Mouse (Mus musculus): Measurements from ENCODE around the gene Ivns1abp. TPM values are rescaled to one million over a fixed set of nuclear protein-coding genes. Genes with fewer than 3 reads are reported as not detected.
A peak's percentile ranks its signal among the peaks of the same experiment; 100 is the strongest.

The Ivns1abp gene
- polyA plus RNA-seq, 1 experiment from 2014 or later, result 853 TPM

GRCm38 (mm10) chr1:151355994-151356393 lies 11.7 kb downstream of the Ivns1abp start:
- ATAC-seq, result no peak
- TF ChIP-seq CTCF (IDR thresholded peaks at IDR 0.05), result no peak
- POLR2A ChIA-PET, result no interaction called here
- no peaks in the 10 kb centered on the region for H3K27me3 ChIP-seq
- CTCF ChIA-PET, result interaction anchor here (1.6 kb wide), 1 partner anchor 253 kb away, joined by 4 read pairs; no protein-coding TSS in a partner anchor
- no peak for DNase-seq (ENCODE audit: low read depth, low spot score)
- in situ Hi-C loops (cut with MboI; ENCODE audit: low pct_unique_long_range_greater_than_20kb), result no loop called here

GRCm38 (mm10) chr1:151359374-151359773 lies 15.1 kb downstream of the Ivns1abp start:
- no peak for DNase-seq (ENCODE audit: low read depth, low spot score)
- in situ Hi-C loops (cut with MboI; ENCODE audit: low pct_unique_long_range_greater_than_20kb), result no loop called here

GRCm38 (mm10) chr1:151366944-151367605 lies 22.8 kb downstream of the Ivns1abp start:
- TF ChIP-seq CTCF (IDR thresholded peaks at IDR 0.05), result no peak
- in situ Hi-C loops (cut with MboI; ENCODE audit: low pct_unique_long_range_greater_than_20kb), result no loop called here
- ATAC-seq (peak; percentile 9), DNase-seq (ENCODE audit: low read depth, low spot score) (no peak)
- H3K27me3 ChIP-seq, result no peaks in the 10 kb centered on the region
- CTCF ChIA-PET, result no interaction called here
- POLR2A ChIA-PET, result no interaction called here

More at GRCm38 (mm10) chr1:151359374-151359773, 15.1 kb downstream of the Ivns1abp start:
- no peak for TF ChIP-seq CTCF (IDR thresholded peaks at IDR 0.05)
- ATAC-seq, result no peak
- POLR2A ChIA-PET, result no interaction called here
- no peaks in the 10 kb centered on the region for H3K27me3 ChIP-seq
- CTCF ChIA-PET, result interaction anchor here (1.2 to 1.4 kb wide), 3 partner anchors 12 to 280 kb away, joined by 3 read pairs; no protein-coding TSS in a partner anchor

GRCm38 (mm10) chr1:151367721-151368324 lies 23.5 kb downstream of the Ivns1abp start:
- ChIA-PET CTCF (no interaction called here), POLR2A (interaction anchor here (1.0 kb wide), 1 partner anchor 13 kb away, joined by 8 read pairs; no protein-coding TSS in a partner anchor)
- no peak for DNase-seq (ENCODE audit: low read depth, low spot score)
- in situ Hi-C loops (cut with MboI; ENCODE audit: low pct_unique_long_range_greater_than_20kb), result no loop called here
- ATAC-seq, result no peak
- no peaks in the 10 kb centered on the region for H3K27me3 ChIP-seq
- TF ChIP-seq CTCF (IDR thresholded peaks at IDR 0.05), result no peak

- TF ChIP-seq CTCF (IDR thresholded peaks at IDR 0.05), result no peak
- no peaks in the 10 kb centered on the region for H3K27me3 ChIP-seq
- CTCF ChIA-PET, result no interaction called here
- POLR2A ChIA-PET, result interaction anchor here (1.0 kb wide), 1 partner anchor 13 kb away, joined by 8 read pairs; no protein-coding TSS in a partner anchor
- in situ Hi-C loops (cut with MboI; ENCODE audit: low pct_unique_long_range_greater_than_20kb), result no loop called here
- ATAC-seq, result no peak
- no peak for DNase-seq (ENCODE audit: low read depth, low spot score)
Observed at GRCm38 (mm10) chr1:151368444-151368843, 24.2 kb downstream of the Ivns1abp start.

GRCm38 (mm10) chr1:151370573-151370972 lies 26.3 kb downstream of the Ivns1abp start:
- ATAC-seq, result no peak
- no peaks in the 10 kb centered on the region for H3K27me3 ChIP-seq
- no peak for TF ChIP-seq CTCF (IDR thresholded peaks at IDR 0.05)
- CTCF ChIA-PET, result interaction anchor here (1.1 kb wide), 1 partner anchor 13 kb away, joined by 3 read pairs; no protein-coding TSS in a partner anchor
- DNase-seq (ENCODE audit: low read depth, low spot score), result no peak
- POLR2A ChIA-PET, result interaction anchor here (0.6 to 0.8 kb wide), 2 partner anchors 229 to 335 kb away, joined by 3 to 4 read pairs; no protein-coding TSS in a partner anchor
- in situ Hi-C loops (cut with MboI; ENCODE audit: low pct_unique_long_range_greater_than_20kb), result no loop called here

GRCm38 (mm10) chr1:151371543-151371942 lies 27.3 kb downstream of the Ivns1abp start:
- ChIA-PET POLR2A (no interaction called here), CTCF (interaction anchor here (1.1 to 1.2 kb wide), 2 partner anchors 13 to 17 kb away, joined by 3 to 4 read pairs; no protein-coding TSS in a partner anchor)
- DNase-seq (ENCODE audit: low read depth, low spot score) (no peak), ATAC-seq (peak; percentile 23)
- no peaks in the 10 kb centered on the region for H3K27me3 ChIP-seq
- in situ Hi-C loops (cut with MboI; ENCODE audit: low pct_unique_long_range_greater_than_20kb), result no loop called here
- TF ChIP-seq CTCF (IDR thresholded peaks at IDR 0.05), result no peak

GRCm38 (mm10) chr1:151372823-151373222 lies 28.5 kb downstream of the Ivns1abp start:
- ATAC-seq, result no peak
- in situ Hi-C loops (cut with MboI; ENCODE audit: low pct_unique_long_range_greater_than_20kb), result no loop called here
- no peak for TF ChIP-seq CTCF (IDR thresholded peaks at IDR 0.05)
- ChIA-PET POLR2A (no interaction called here), CTCF (no interaction called here)
- no peaks in the 10 kb centered on the region for H3K27me3 ChIP-seq
- no peak for DNase-seq (ENCODE audit: low read depth, low spot score)

GRCm38 (mm10) chr1:151377353-151377752 lies 33.1 kb downstream of the Ivns1abp start:
- ChIA-PET CTCF (no interaction called here), POLR2A (no interaction called here)
- DNase-seq (ENCODE audit: low read depth, low spot score) (no peak), ATAC-seq (no peak)
- in situ Hi-C loops (cut with MboI; ENCODE audit: low pct_unique_long_range_greater_than_20kb), result loop anchor here (25.0 kb wide), 1 partner anchor 815 kb away; no protein-coding TSS in a partner anchor
- H3K27me3 ChIP-seq, result no peaks in the 10 kb centered on the region
- no peak for TF ChIP-seq CTCF (IDR thresholded peaks at IDR 0.05)

GRCm38 (mm10) chr1:151390029-151390428 lies 45.8 kb downstream of the Ivns1abp start:
- in situ Hi-C loops (cut with MboI; ENCODE audit: low pct_unique_long_range_greater_than_20kb), result loop anchor here (25.0 kb wide), 1 partner anchor 828 kb away; no protein-coding TSS in a partner anchor
- CTCF ChIA-PET, result interaction anchor here (0.9 to 3.0 kb wide), 6 partner anchors 30 to 355 kb away, joined by 3 to 14 read pairs (median 4); no protein-coding TSS in a partner anchor
- TF ChIP-seq CTCF (IDR thresholded peaks at IDR 0.05), result peak; percentile 67
- H3K27me3 ChIP-seq, result no peaks in the 10 kb centered on the region
- POLR2A ChIA-PET, result no interaction called here
- DNase-seq (ENCODE audit: low read depth, low spot score), result no peak
- ATAC-seq, result no peak

- ATAC-seq, result no peak
- DNase-seq (ENCODE audit: low read depth, low spot score), result no peak
- CTCF ChIA-PET, result no interaction called here
- in situ Hi-C loops (cut with MboI; ENCODE audit: low pct_unique_long_range_greater_than_20kb), result loop anchor here (25.0 kb wide), 2 partner anchors 623 to 973 kb away; no protein-coding TSS in a partner anchor
- TF ChIP-seq CTCF (IDR thresholded peaks at IDR 0.05), result no peak
- H3K27me3 ChIP-seq, result no peaks in the 10 kb centered on the region
- POLR2A ChIA-PET, result no interaction called here
Observed at GRCm38 (mm10) chr1:151409827-151410226, 65.5 kb downstream of the Ivns1abp start.

Other genes with a start within 250 kb of the Ivns1abp start
- not detected for gene Gm47985, start 161.9 kb upstream of the Ivns1abp start, polyA plus RNA-seq (2021)
- not detected for gene Gm8947, start 152.1 kb upstream of the Ivns1abp start, polyA plus RNA-seq (2021)
- gene Gm47995, start 146.0 kb upstream of the Ivns1abp start, polyA plus RNA-seq (2021), result not detected
- not detected for gene 3110040M04Rik, start 140.4 kb upstream of the Ivns1abp start, polyA plus RNA-seq (2021)
- not detected for gene Gm47996, start 134.3 kb upstream of the Ivns1abp start, polyA plus RNA-seq (2021)
- 23.2 TPM for gene Swt1, start 84.0 kb downstream of the Ivns1abp start, polyA plus RNA-seq (2021)
- gene Trmt1l, start 84.1 kb downstream of the Ivns1abp start, polyA plus RNA-seq (2021), result 46.7 TPM
- 49.0 TPM for gene Rnf2, start 156.5 kb downstream of the Ivns1abp start, polyA plus RNA-seq (2021)
- gene Fam129a, start 226.7 kb downstream of the Ivns1abp start, polyA plus RNA-seq (2021), result 0.27 TPM